ENCODE assay signal across 8 mouse cellular contexts in the genomic region with DNA sequence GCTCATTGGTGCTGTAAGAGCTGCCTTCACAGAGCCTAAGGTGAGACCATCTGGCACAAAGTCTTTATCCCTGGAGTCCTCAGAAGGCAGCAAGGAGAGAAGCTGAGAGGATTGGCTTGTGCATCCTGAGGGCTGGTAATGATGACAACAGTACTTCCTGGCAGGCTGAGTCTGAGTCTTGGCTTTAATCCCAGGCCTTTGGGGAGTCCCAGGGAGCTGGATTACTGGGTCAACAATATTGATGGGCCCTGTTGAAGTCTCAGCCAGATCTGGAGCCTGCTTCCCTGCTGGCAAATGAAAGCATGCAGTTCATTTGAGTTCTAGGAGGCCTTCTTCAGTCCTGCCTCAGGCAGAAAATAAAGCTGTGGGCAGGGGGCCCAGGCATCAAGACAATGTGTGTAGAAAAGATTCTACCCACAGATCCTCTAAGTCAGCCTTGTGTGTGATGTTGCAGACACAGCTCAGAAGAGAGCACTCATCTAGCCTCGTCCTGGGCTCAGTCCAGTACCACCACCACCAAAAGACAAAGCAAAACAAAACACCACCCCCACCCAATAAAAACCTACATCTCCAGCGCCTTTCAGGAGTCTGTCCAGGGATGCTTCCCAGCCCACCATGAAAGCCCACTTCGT.
DNase-seq lines count a peak whose midpoint lies in the region; ATAC-seq and TF ChIP-seq lines count a peak whose summit lies in the region.

No protein-coding gene starts in this region.

- H3K36me3 ChIP-seq in embryonic facial prominence, embryonic 14.5 days (ENCODE audit: control insufficient read depth, insufficient read depth, low read length) = no peaks in the 10 kb centered on the region
- H3K36me3 ChIP-seq in embryonic facial prominence, embryonic 10.5 days (replicated peaks) = no peaks in the 10 kb centered on the region
- no peaks in the 10 kb centered on the region for H3K36me3 ChIP-seq in midbrain, postnatal 0 days (ENCODE audit: insufficient read depth, low read length)
- no peaks in the 10 kb centered on the region for H3K36me3 ChIP-seq in midbrain, embryonic 11.5 days (ENCODE audit: control insufficient read depth, insufficient read depth, low read length)

- no peaks in the 10 kb centered on the region for H3K9me3 ChIP-seq in embryonic facial prominence, embryonic 14.5 days (ENCODE audit: control insufficient read depth, low read length)
- H3K9me3 ChIP-seq in embryonic facial prominence, embryonic 10.5 days = no peaks in the 10 kb centered on the region
- H3K9me3 ChIP-seq in midbrain, postnatal 0 days (ENCODE audit: low read length) = no peaks in the 10 kb centered on the region
- no peaks in the 10 kb centered on the region for H3K9me3 ChIP-seq in midbrain, embryonic 11.5 days (ENCODE audit: control insufficient read depth, low read length)

- H3K9ac ChIP-seq in embryonic facial prominence, embryonic 14.5 days (ENCODE audit: low read depth, low read length) = no peak overlapping the region
- no peak overlapping the region for H3K9ac ChIP-seq in midbrain, postnatal 0 days (replicated peaks; ENCODE audit: low read length, poor library complexity, severe bottlenecking)
- no peak overlapping the region for H3K9ac ChIP-seq in midbrain, embryonic 11.5 days (ENCODE audit: low read length)

- no peaks in the 10 kb centered on the region for H3K4me1 ChIP-seq in embryonic facial prominence, embryonic 14.5 days (ENCODE audit: control insufficient read depth, insufficient read depth, low read length)
- no peaks in the 10 kb centered on the region for H3K4me1 ChIP-seq in embryonic facial prominence, embryonic 10.5 days
- no peaks in the 10 kb centered on the region for H3K4me1 ChIP-seq in midbrain, postnatal 0 days (ENCODE audit: insufficient read depth, low read length)
- no peaks in the 10 kb centered on the region for H3K4me1 ChIP-seq in midbrain, embryonic 11.5 days (ENCODE audit: control insufficient read depth, insufficient read depth, low read length)

- peak; percentile 84 for DNase-seq in embryonic facial prominence, embryonic 14.5 days (ENCODE audit: low spot score)
- DNase-seq in embryonic facial prominence, embryonic 10.5 days (ENCODE audit: low spot score) = no peak
- DNase-seq in midbrain, postnatal 0 days (ENCODE audit: low spot score) = peak; percentile 62
- DNase-seq in midbrain, embryonic 11.5 days (ENCODE audit: low spot score, missing footprints) = no peak
- peak; percentile 31 for DNase-seq in heart, adult 8-10 months (ENCODE audit: low spot score)
- DNase-seq in lung, postnatal 14 days = peak; percentile 19
- DNase-seq in layer of hippocampus, postnatal 36 days = no peak
- no peak for DNase-seq in embryo, embryonic 10 days (ENCODE audit: low spot score)

- ATAC-seq in embryonic facial prominence, embryonic 14.5 days (ENCODE audit: low read depth) = peak; percentile 72; the same call in 1 of the 2 replicates
- 0 out of 2 replicates have a peak, but pooled peaks have one; percentile 16 for ATAC-seq in midbrain, postnatal 0 days (ENCODE audit: low FRiP score)
- ATAC-seq in midbrain, embryonic 11.5 days (ENCODE audit: low FRiP score) = no peak

- 65% methylated on average over 3 of the region's 3 CpGs for WGBS in embryonic facial prominence, embryonic 14.5 days
- WGBS in embryonic facial prominence, embryonic 10.5 days = 71% methylated on average over 3 of the region's 3 CpGs
- 75% methylated on average over 3 of the region's 3 CpGs for WGBS in midbrain, postnatal 0 days
- 77% methylated on average over 3 of the region's 3 CpGs for WGBS in midbrain, embryonic 11.5 days

- no peak for TF ChIP-seq CTCF in midbrain, postnatal 0 days (IDR thresholded peaks at IDR 0.05)

- peak overlapping the region; percentile 77 for H3K27ac ChIP-seq in embryonic facial prominence, embryonic 14.5 days (replicated peaks; ENCODE audit: low read depth, low read length)
- no peak overlapping the region for H3K27ac ChIP-seq in embryonic facial prominence, embryonic 10.5 days (replicated peaks)
- no peak overlapping the region for H3K27ac ChIP-seq in midbrain, postnatal 0 days (ENCODE audit: low read depth, low read length)
- H3K27ac ChIP-seq in midbrain, embryonic 11.5 days (ENCODE audit: low read depth, low read length) = no peak overlapping the region

- no peak overlapping the region for H3K4me3 ChIP-seq in embryonic facial prominence, embryonic 14.5 days (ENCODE audit: low read depth, low read length)
- no peak overlapping the region for H3K4me3 ChIP-seq in embryonic facial prominence, embryonic 10.5 days
- no peak overlapping the region for H3K4me3 ChIP-seq in midbrain, postnatal 0 days (ENCODE audit: low read depth, low read length)
- H3K4me3 ChIP-seq in midbrain, embryonic 11.5 days (ENCODE audit: low read depth, low read length) = no peak overlapping the region

- no peak overlapping the region for H3K4me2 ChIP-seq in embryonic facial prominence, embryonic 14.5 days (ENCODE audit: low read depth, low read length)
- H3K4me2 ChIP-seq in midbrain, postnatal 0 days (ENCODE audit: low read depth, low read length, poor library complexity, severe bottlenecking) = no peak overlapping the region
- H3K4me2 ChIP-seq in midbrain, embryonic 11.5 days = no peak overlapping the region

- no peaks in the 10 kb centered on the region for H3K27me3 ChIP-seq in embryonic facial prominence, embryonic 14.5 days (replicated peaks; ENCODE audit: control insufficient read depth, insufficient read depth, low read length)
- no peaks in the 10 kb centered on the region for H3K27me3 ChIP-seq in embryonic facial prominence, embryonic 10.5 days (replicated peaks; ENCODE audit: low read depth, poor library complexity, severe bottlenecking)
- H3K27me3 ChIP-seq in midbrain, postnatal 0 days (ENCODE audit: insufficient read depth, low read length) = no peaks in the 10 kb centered on the region
- H3K27me3 ChIP-seq in midbrain, embryonic 11.5 days (ENCODE audit: control insufficient read depth, insufficient read depth, low read length) = no peaks in the 10 kb centered on the region

Comparison
In these comparisons a context has a peak if more than half of its experiments do, and no peak if none do; other contexts are left out.
1. DNase-seq: peak in embryonic facial prominence, embryonic 14.5 days (single experiment), midbrain, postnatal 0 days (single experiment), heart, adult 8-10 months (single experiment) and lung, postnatal 14 days (single experiment); none in embryonic facial prominence, embryonic 10.5 days (single experiment), midbrain, embryonic 11.5 days (single experiment), layer of hippocampus, postnatal 36 days (0 of 2) and embryo, embryonic 10 days (single experiment).